Mouse (Mus musculus): ENCODE data around the gene Fcrls.

Fcrls gene

GRCm38 (mm10) chr3:87263436-87263835, at the start of gene Fcrls:
Gene Fcrls, minus strand, starts transcription at chr3:87263738.
- peak; percentile 7 to 14 for DNase-seq

GRCm38 (mm10) chr3:87309922-87310321, 46.4 kb upstream of the Fcrls start:
- DNase-seq, result no peak

- no peak for DNase-seq
These were observed 36.4 kb upstream of the Fcrls start for GRCm38 (mm10) chr3:87299901-87300300.

GRCm38 (mm10) chr3:87274372-87274771, 10.8 kb upstream of the Fcrls start:
- DNase-seq, result peak; percentile 57 to 66

- no peak for DNase-seq
These were observed 3.0 kb upstream of the Fcrls start for GRCm38 (mm10) chr3:87266581-87266980.

GRCm38 (mm10) chr3:87255239-87255638, 8.3 kb downstream of the Fcrls start:
- DNase-seq, result no peak

- no peak for DNase-seq
These were observed 14.0 kb downstream of the Fcrls start for GRCm38 (mm10) chr3:87249571-87249970.

GRCm38 (mm10) chr3:87247292-87247691, 16.2 kb downstream of the Fcrls start:
- no peak for DNase-seq

GRCm38 (mm10) chr3:87243654-87244053, 19.9 kb downstream of the Fcrls start:
- DNase-seq, result peak; percentile 60 to 64

GRCm38 (mm10) chr3:87240909-87241308, 22.6 kb downstream of the Fcrls start:
- no peak for DNase-seq

- DNase-seq, result no peak
These were observed 39.9 kb downstream of the Fcrls start for GRCm38 (mm10) chr3:87223636-87224035.

GRCm38 (mm10) chr3:87222346-87222745, 41.2 kb downstream of the Fcrls start:
- DNase-seq, result no peak

- no peak for DNase-seq
These were observed 48.4 kb downstream of the Fcrls start for GRCm38 (mm10) chr3:87215176-87215575.

- DNase-seq, result no peak
These were observed 49.2 kb downstream of the Fcrls start for GRCm38 (mm10) chr3:87214221-87214864.

GRCm38 (mm10) chr3:87206336-87207075, 57.0 kb downstream of the Fcrls start:
- DNase-seq, result no peak
